In the genomic region with DNA sequence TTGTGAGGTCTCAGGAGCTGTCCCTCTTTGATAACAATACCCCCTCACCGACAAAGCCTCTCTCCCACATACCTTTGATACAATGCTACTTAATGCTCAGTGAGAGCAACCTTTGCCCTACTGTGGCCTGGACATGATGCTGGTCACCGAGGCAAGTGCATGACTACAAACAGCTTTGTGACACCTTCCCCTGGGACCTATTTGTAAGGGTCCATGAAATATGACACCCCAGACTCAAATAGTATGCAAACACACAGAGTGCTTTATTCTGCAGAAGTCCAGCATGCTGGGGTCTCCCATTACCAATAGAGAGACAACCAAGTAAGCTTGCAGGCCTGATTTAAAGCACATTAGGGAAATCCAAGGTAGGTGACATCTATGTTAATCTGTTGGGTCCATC, we compare ENCODE assay signal across 14 mouse cellular contexts.
DNase-seq lines count a peak whose midpoint lies in the region; ATAC-seq lines count a peak whose summit lies in the region.
"Had no signal": no experiment of that assay in that cellular context is flagged by ENCODE, and none has a peak within 500 bp of the region (broad histone marks: within the 10 kb centered on the region; RNA-seq: fewer than 3 reads in every experiment).

No protein-coding gene starts in this region.

- no peak for DNase-seq in heart, postnatal 10 days
- no peak for DNase-seq in liver, embryonic 13.5 days
- no peak for DNase-seq in liver
- no peak for DNase-seq in embryonic facial prominence, embryonic 10.5 days (ENCODE audit: low spot score)
- no peak for DNase-seq in right cerebral cortex, postnatal 36 days (ENCODE audit: low spot score in 2 of 2)
- DNase-seq: cerebellum, adult 2 months; retina, postnatal 1 day had no signal

- no peak overlapping the region for H3K4me2 ChIP-seq in heart, embryonic 16.5 days (ENCODE audit: low read depth, low read length)
- peak overlapping the region; percentile 16; the same call in 1 of the 2 replicates for H3K4me2 ChIP-seq in liver, embryonic 13.5 days
- H3K4me2 ChIP-seq in limb, embryonic 13.5 days (replicated peaks): no peak overlapping the region
- H3K4me2 ChIP-seq: limb, embryonic 12.5 days; midbrain, embryonic 11.5 days had no signal

- peaks cover 13% of the 10 kb centered on the region for H3K4me1 ChIP-seq in heart, embryonic 16.5 days (ENCODE audit: control insufficient read depth, insufficient read depth, low read length)
- H3K4me1 ChIP-seq in liver, embryonic 13.5 days (replicated peaks): peaks cover 26% of the 10 kb centered on the region
- H3K4me1 ChIP-seq in embryonic facial prominence, embryonic 10.5 days: peaks cover 46% of the 10 kb centered on the region
- H3K4me1 ChIP-seq in limb, embryonic 13.5 days: peaks cover 35% of the 10 kb centered on the region

- intact Hi-C loops in heart, postnatal 10 days (cut with DNase I): loop anchor here (1.0 to 5.0 kb wide), 6 partner anchors 67 to 269 kb away; no protein-coding TSS in a partner anchor

- H3K27ac ChIP-seq in heart, embryonic 16.5 days (ENCODE audit: low read length): peak overlapping the region; percentile 37
- H3K27ac ChIP-seq in liver, embryonic 13.5 days: no peak overlapping the region
- peak overlapping the region; percentile 44; the same call in 1 of the 2 replicates for H3K27ac ChIP-seq in embryonic facial prominence, embryonic 10.5 days (replicated peaks)
- H3K27ac ChIP-seq in limb, embryonic 13.5 days: no peak overlapping the region
- H3K27ac ChIP-seq: limb, embryonic 12.5 days had no signal

- H3K4me3 ChIP-seq in heart, embryonic 16.5 days (ENCODE audit: low read length): no peak overlapping the region
- no peak overlapping the region for H3K4me3 ChIP-seq in liver, embryonic 13.5 days (replicated peaks)
- H3K4me3 ChIP-seq in embryonic facial prominence, embryonic 10.5 days: no peak overlapping the region
- no peak overlapping the region for H3K4me3 ChIP-seq in limb, embryonic 13.5 days
- H3K4me3 ChIP-seq: erythroblast, embryonic 14.5 days; limb, embryonic 12.5 days; myocyte had no signal

- peaks cover 8% of the 10 kb centered on the region for H3K9me3 ChIP-seq in heart, embryonic 16.5 days (replicated peaks; ENCODE audit: control insufficient read depth, low read length)
- H3K9me3 ChIP-seq in liver, embryonic 13.5 days (replicated peaks): no peaks in the 10 kb centered on the region
- H3K9me3 ChIP-seq in embryonic facial prominence, embryonic 10.5 days: 0 out of 2 replicates have a peak, but pooled peaks cover 3% of the 10 kb centered on the region
- 0 out of 2 replicates have a peak, but pooled peaks cover 6% of the 10 kb centered on the region for H3K9me3 ChIP-seq in limb, embryonic 13.5 days
- H3K9me3 ChIP-seq: limb, embryonic 12.5 days had no signal

- ATAC-seq in heart, embryonic 16.5 days (replicated peaks; ENCODE audit: extremely low read depth, insufficient read depth, low FRiP score): no peak
- no peak for ATAC-seq in liver, embryonic 13.5 days (ENCODE audit: low read depth)
- ATAC-seq in limb, embryonic 13.5 days (ENCODE audit: low FRiP score, low read depth): 0 out of 2 replicates have a peak, but pooled peaks have one; percentile 11
- ATAC-seq: forebrain, embryonic 16.5 days had no signal

- H3K27me3 ChIP-seq in heart, embryonic 16.5 days (ENCODE audit: control insufficient read depth, insufficient read depth, low read length): no peaks in the 10 kb centered on the region
- no peaks in the 10 kb centered on the region for H3K27me3 ChIP-seq in liver, embryonic 13.5 days
- no peaks in the 10 kb centered on the region for H3K27me3 ChIP-seq in embryonic facial prominence, embryonic 10.5 days (replicated peaks; ENCODE audit: low read depth, poor library complexity, severe bottlenecking)
- peaks cover 7% of the 10 kb centered on the region; the same call in 1 of the 2 replicates for H3K27me3 ChIP-seq in limb, embryonic 13.5 days

- H3K36me3 ChIP-seq in heart, embryonic 16.5 days (ENCODE audit: control insufficient read depth, insufficient read depth): no peaks in the 10 kb centered on the region
- H3K36me3 ChIP-seq in liver, embryonic 13.5 days: no peaks in the 10 kb centered on the region
- H3K36me3 ChIP-seq in embryonic facial prominence, embryonic 10.5 days (replicated peaks): no peaks in the 10 kb centered on the region
- no peaks in the 10 kb centered on the region for H3K36me3 ChIP-seq in limb, embryonic 13.5 days
- H3K36me3 ChIP-seq: limb, embryonic 12.5 days had no signal

- WGBS in heart, embryonic 16.5 days: 27% methylated on average over 2 of the region's 2 CpGs
- WGBS in liver, embryonic 13.5 days (ENCODE audit: insufficient replicate concordance): 42% methylated on average over 2 of the region's 2 CpGs
- WGBS in embryonic facial prominence, embryonic 10.5 days: 18% methylated on average over 2 of the region's 2 CpGs
- WGBS in limb, embryonic 13.5 days: 15% methylated on average over 2 of the region's 2 CpGs

- no peak overlapping the region for H3K9ac ChIP-seq in heart, embryonic 16.5 days (ENCODE audit: low read length)
- no peak overlapping the region for H3K9ac ChIP-seq in liver, embryonic 13.5 days
- H3K9ac ChIP-seq in limb, embryonic 13.5 days: no peak overlapping the region
- H3K9ac ChIP-seq: limb, embryonic 12.5 days had no signal

Comparison
In these comparisons a context has a peak if more than half of its experiments do, and no peak if none do; other contexts are left out.
1. H3K27ac ChIP-seq: peak in heart, embryonic 16.5 days (single experiment) and embryonic facial prominence, embryonic 10.5 days (single experiment); none in liver, embryonic 13.5 days (single experiment) and limb, embryonic 13.5 days (single experiment).